Mouse (Mus musculus): Measurements from ENCODE around the gene Proz. TPM values are rescaled to one million over a fixed set of nuclear protein-coding genes. Genes with fewer than 3 reads are reported as not detected.
A peak's percentile ranks its signal among the peaks of the same experiment; 100 is the strongest.

The Proz gene
- total RNA-seq, 1 experiment from 2014 or later: 28.4 TPM

GRCm38 (mm10) chr8:13105908-13106551 is 45.3 kb downstream of the Proz start:
- peak; percentile 76 for DNase-seq

- DNase-seq: no peak
Observed at GRCm38 (mm10) chr8:13107990-13108638, 47.4 kb downstream of the Proz start.

GRCm38 (mm10) chr8:13108967-13109366 is 48.3 kb downstream of the Proz start:
- peak; percentile 37 for DNase-seq

GRCm38 (mm10) chr8:13109416-13109960 is 48.8 kb downstream of the Proz start:
- DNase-seq: peak; percentile 51

GRCm38 (mm10) chr8:13111917-13112316 is 51.2 kb downstream of the Proz start:
- no peak for DNase-seq

GRCm38 (mm10) chr8:13113232-13113631 is 52.5 kb downstream of the Proz start:
- DNase-seq: no peak

GRCm38 (mm10) chr8:13117096-13117495 is 56.4 kb downstream of the Proz start:
- DNase-seq: peak; percentile 84

GRCm38 (mm10) chr8:13118516-13118915 is 57.8 kb downstream of the Proz start:
- no peak for DNase-seq

GRCm38 (mm10) chr8:13120882-13121665 is 60.4 kb downstream of the Proz start:
- no peak for DNase-seq

- no peak for DNase-seq
Observed at GRCm38 (mm10) chr8:13122887-13123421, 62.2 kb downstream of the Proz start.

GRCm38 (mm10) chr8:13124897-13125296 is 64.2 kb downstream of the Proz start:
- DNase-seq: no peak

Other genes starting within 250 kb of the Proz start
- 59.3 and 66.7 TPM in 2 replicates for gene Mcf2l, start 187.1 kb upstream of the Proz start, total RNA-seq (2021)
- 1.3 and 13.2 TPM in 2 replicates for gene F7, start 34.9 kb upstream of the Proz start, total RNA-seq (2021)
- 4.9 and 76.6 TPM in 2 replicates for gene F10, start 23.6 kb upstream of the Proz start, total RNA-seq (2021)
- gene Pcid2, start 44.5 kb downstream of the Proz start, total RNA-seq (2021): 19.9 and 23.5 TPM in 2 replicates
- 94.0 and 100 TPM in 2 replicates for gene Cul4a, start 44.7 kb downstream of the Proz start, total RNA-seq (2021)
- 348 and 368 TPM in 2 replicates for gene Lamp1, start 98.2 kb downstream of the Proz start, total RNA-seq (2021)
- gene Grtp1, start 139.7 kb downstream of the Proz start, total RNA-seq (2021): 7.9 and 9.2 TPM in 2 replicates
- gene Adprhl1, start 193.2 kb downstream of the Proz start, total RNA-seq (2021): 0.52 and 0.56 TPM in 2 replicates
- 23.1 and 24.8 TPM in 2 replicates for gene Dcun1d2, start 227.2 kb downstream of the Proz start, total RNA-seq (2021)
- gene Tmco3, start 227.3 kb downstream of the Proz start, total RNA-seq (2021): 21.5 and 23.7 TPM in 2 replicates